ENCODE assay signal across 9 mouse cellular contexts in the genomic region with DNA sequence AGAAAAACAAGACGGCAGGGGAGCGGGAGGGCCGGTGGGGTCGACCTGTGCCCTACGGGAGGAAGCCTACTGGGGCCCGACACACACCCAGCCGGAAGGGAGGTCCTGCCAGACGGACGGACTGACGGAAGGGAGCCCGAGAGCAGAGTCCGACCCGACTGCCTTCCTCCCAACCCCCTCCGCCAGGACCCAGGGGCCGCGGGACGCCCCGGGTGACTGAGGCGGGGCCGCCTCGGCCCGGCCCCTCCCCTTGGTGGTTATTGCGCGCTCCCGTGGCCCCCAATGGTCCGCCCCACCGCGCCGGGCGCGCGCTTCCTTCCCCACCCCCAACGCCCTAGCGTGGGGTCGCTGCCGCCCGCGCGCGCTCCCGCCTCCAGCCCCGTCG. TPM values are rescaled to one million over a fixed set of nuclear protein-coding genes. Genes with fewer than 3 reads are reported as not detected.
A peak's percentile ranks its signal among the peaks of the same experiment; 100 is the strongest.
DNase-seq lines count a peak whose midpoint lies in the region; ATAC-seq and TF ChIP-seq lines count a peak whose summit lies in the region.
"Had no signal": no experiment of that assay in that cellular context is flagged by ENCODE, and none has a peak within 500 bp of the region (broad histone marks: within the 10 kb centered on the region; RNA-seq: fewer than 3 reads in every experiment).

No protein-coding gene starts in this region.

- TF ChIP-seq CTCF in E14TG2a.4 (conservative IDR thresholded peaks at IDR 0.05; ENCODE audit: low read length): no peak
- TF ChIP-seq CTCF in kidney, postnatal 0 days (IDR thresholded peaks at IDR 0.05; ENCODE audit: low read depth): no peak
- TF ChIP-seq CTCF in liver, postnatal 0 days (IDR thresholded peaks at IDR 0.05; ENCODE audit: low read depth): no peak

- peak overlapping the region; percentile 96 for H3K9ac ChIP-seq in heart, embryonic 13.5 days
- peak overlapping the region; percentile 69 for H3K9ac ChIP-seq in kidney, postnatal 0 days (ENCODE audit: low read depth, low read length)
- H3K9ac ChIP-seq in liver, postnatal 0 days (replicated peaks): peak overlapping the region; percentile 82
- H3K9ac ChIP-seq in neural tube, embryonic 15.5 days (replicated peaks): peak overlapping the region; percentile 84

- peaks cover 64% of the 10 kb centered on the region for H3K4me1 ChIP-seq in E14TG2a.4 (replicated peaks; ENCODE audit: low read depth, low read length)
- H3K4me1 ChIP-seq in heart, embryonic 13.5 days: peaks cover 56% of the 10 kb centered on the region
- peaks cover 27% of the 10 kb centered on the region; the same call in 1 of the 2 replicates for H3K4me1 ChIP-seq in kidney, postnatal 0 days (replicated peaks; ENCODE audit: insufficient read depth, low read length)
- peaks cover 47% of the 10 kb centered on the region for H3K4me1 ChIP-seq in liver, postnatal 0 days (ENCODE audit: insufficient read depth)
- H3K4me1 ChIP-seq in neural tube, embryonic 15.5 days: peaks cover 55% of the 10 kb centered on the region

- TF ChIP-seq EP300 in liver, postnatal 0 days (IDR thresholded peaks at IDR 0.05; ENCODE audit: low read depth): no peak

- peak overlapping the region; percentile 87 for H3K4me2 ChIP-seq in heart, embryonic 13.5 days
- peak overlapping the region; percentile 66 for H3K4me2 ChIP-seq in kidney, postnatal 0 days (ENCODE audit: low read length)
- H3K4me2 ChIP-seq in liver, postnatal 0 days (ENCODE audit: low read depth, low read length): peak overlapping the region; percentile 61
- H3K4me2 ChIP-seq in neural tube, embryonic 15.5 days: peak overlapping the region; percentile 88

- no peaks in the 10 kb centered on the region for H3K27me3 ChIP-seq in E14TG2a.4 (ENCODE audit: insufficient read depth, low read length)
- no peaks in the 10 kb centered on the region for H3K27me3 ChIP-seq in heart, embryonic 13.5 days (replicated peaks)
- no peaks in the 10 kb centered on the region for H3K27me3 ChIP-seq in kidney, postnatal 0 days (ENCODE audit: insufficient read depth, low read length)
- H3K27me3 ChIP-seq in liver, postnatal 0 days (ENCODE audit: insufficient read depth, low read length): no peaks in the 10 kb centered on the region
- H3K27me3 ChIP-seq in neural tube, embryonic 15.5 days (replicated peaks): no peaks in the 10 kb centered on the region

- ATAC-seq in erythroblast, adult 5-6 weeks (replicated peaks; ENCODE audit: low FRiP score, poor library complexity, severe bottlenecking): peak; percentile 39
- ATAC-seq in heart, embryonic 13.5 days (ENCODE audit: extremely low read depth, insufficient number of reproducible peaks, low FRiP score, low TSS enrichment): peak; percentile 82
- peak; percentile 81 for ATAC-seq in kidney, postnatal 0 days (replicated peaks; ENCODE audit: low FRiP score, low read depth)
- peak; percentile 76 for ATAC-seq in liver, postnatal 0 days
- peak; percentile 68 for ATAC-seq in neural tube, embryonic 15.5 days (ENCODE audit: low FRiP score)

- H3K4me3 ChIP-seq in E14TG2a.4 (replicated peaks; ENCODE audit: low read length): peak overlapping the region; percentile 89
- H3K4me3 ChIP-seq in heart, embryonic 13.5 days: peak overlapping the region; percentile 80
- peak overlapping the region; percentile 62 for H3K4me3 ChIP-seq in kidney, postnatal 0 days (replicated peaks; ENCODE audit: low read depth, low read length)
- H3K4me3 ChIP-seq in liver, postnatal 0 days (ENCODE audit: low read depth, low read length): peak overlapping the region; percentile 68
- peak overlapping the region; percentile 75 for H3K4me3 ChIP-seq in neural tube, embryonic 15.5 days (replicated peaks)

- peak overlapping the region; percentile 98 for H3K27ac ChIP-seq in heart, embryonic 13.5 days (replicated peaks)
- peak overlapping the region; percentile 93 for H3K27ac ChIP-seq in kidney, postnatal 0 days
- H3K27ac ChIP-seq in liver, postnatal 0 days (ENCODE audit: low read depth): peak overlapping the region; percentile 97
- peak overlapping the region; percentile 99 for H3K27ac ChIP-seq in neural tube, embryonic 15.5 days (replicated peaks)

- WGBS in heart, embryonic 13.5 days: under 1% methylated on average over 20 of the region's 43 CpGs
- WGBS in kidney, postnatal 0 days: 1% methylated on average over 22 of the region's 43 CpGs
- 0% methylated on average over 19 of the region's 43 CpGs for WGBS in liver, postnatal 0 days (ENCODE audit: insufficient replicate concordance)
- WGBS in neural tube, embryonic 15.5 days: 1% methylated on average over 35 of the region's 43 CpGs

- no peaks in the 10 kb centered on the region for H3K9me3 ChIP-seq in E14TG2a.4 (ENCODE audit: low read length)
- H3K9me3 ChIP-seq in heart, embryonic 13.5 days: no peaks in the 10 kb centered on the region
- no peaks in the 10 kb centered on the region for H3K9me3 ChIP-seq in kidney, postnatal 0 days (replicated peaks; ENCODE audit: low read length)
- H3K9me3 ChIP-seq in liver, postnatal 0 days (ENCODE audit: low read length): no peaks in the 10 kb centered on the region
- no peaks in the 10 kb centered on the region for H3K9me3 ChIP-seq in neural tube, embryonic 15.5 days (replicated peaks)

- H3K36me3 ChIP-seq in E14TG2a.4 (ENCODE audit: insufficient read depth, low read length): peaks cover 71% of the 10 kb centered on the region
- H3K36me3 ChIP-seq in heart, embryonic 13.5 days: peaks cover 55% of the 10 kb centered on the region
- H3K36me3 ChIP-seq in kidney, postnatal 0 days (ENCODE audit: insufficient read depth, low read length): peaks cover 7% of the 10 kb centered on the region; the same call in 1 of the 2 replicates
- H3K36me3 ChIP-seq in liver, postnatal 0 days (replicated peaks; ENCODE audit: insufficient read depth, low read length): peaks cover 13% of the 10 kb centered on the region
- H3K36me3 ChIP-seq in neural tube, embryonic 15.5 days: peaks cover 15% of the 10 kb centered on the region; the same call in 1 of the 2 replicates

- DNase-seq in brain, embryonic 18.5 days (ENCODE audit: low read depth, low spot score): peak; percentile 39
- peak; percentile 87 for DNase-seq in kidney, postnatal 0 days (ENCODE audit: low spot score)
- peak; percentile 91 for DNase-seq in liver, postnatal 0 days
- DNase-seq in thymus, postnatal 10 days (ENCODE audit: low spot score in 2 of 2): peak; percentile 82 to 89

RNA-seq across cellular contexts. Expression of a gene that starts 0.4 kb away (rescaled TPM):
- 1.3 and 7.7 TPM in 2 replicates for total RNA-seq in erythroblast, adult 5-6 weeks (2015; ENCODE audit: low replicate concordance)
- 7.6 and 10.0 TPM in 2 replicates for total RNA-seq in erythroblast, adult 5-6 weeks (2017; ENCODE audit: low replicate concordance)
- 48.1 and 52.7 TPM in 2 replicates for polyA plus RNA-seq in heart, embryonic 13.5 days (2015; fragmentation: Nextera tagmentation; extraction: Ambion mirVana)
- 64.4 and 65.4 TPM in 2 replicates for polyA plus RNA-seq in kidney, postnatal 0 days (2015; fragmentation: Nextera tagmentation; extraction: Ambion mirVana)
- polyA plus RNA-seq in liver, postnatal 0 days (2015; fragmentation: Nextera tagmentation; extraction: Ambion mirVana): 32.9 and 33.5 TPM in 2 replicates
- polyA plus RNA-seq in neural tube, embryonic 15.5 days (2015; fragmentation: Nextera tagmentation; extraction: Ambion mirVana): 92.3 and 94.7 TPM in 2 replicates

RNA-seq across cellular contexts. Expression of a gene that starts 12.5 kb away (rescaled TPM):
- 11.1 and 18.0 TPM in 2 replicates for total RNA-seq in erythroblast, adult 5-6 weeks (2015; ENCODE audit: low replicate concordance)
- 4.0 and 7.8 TPM in 2 replicates for total RNA-seq in erythroblast, adult 5-6 weeks (2017; ENCODE audit: low replicate concordance)
- 48.6 and 48.8 TPM in 2 replicates for polyA plus RNA-seq in heart, embryonic 13.5 days (2015; fragmentation: Nextera tagmentation; extraction: Ambion mirVana)
- 74.0 and 75.0 TPM in 2 replicates for polyA plus RNA-seq in kidney, postnatal 0 days (2015; fragmentation: Nextera tagmentation; extraction: Ambion mirVana)
- 31.5 and 32.7 TPM in 2 replicates for polyA plus RNA-seq in liver, postnatal 0 days (2015; fragmentation: Nextera tagmentation; extraction: Ambion mirVana)
- 105 and 109 TPM in 2 replicates for polyA plus RNA-seq in neural tube, embryonic 15.5 days (2015; fragmentation: Nextera tagmentation; extraction: Ambion mirVana)

RNA-seq across cellular contexts. Expression of a gene that starts 12.7 kb away (rescaled TPM):
- total RNA-seq in erythroblast, adult 5-6 weeks (2015; ENCODE audit: low replicate concordance): not detected in 2 replicates
- not detected in 2 replicates for total RNA-seq in erythroblast, adult 5-6 weeks (2017; ENCODE audit: low replicate concordance)
- polyA plus RNA-seq in heart, embryonic 13.5 days (2015; fragmentation: Nextera tagmentation; extraction: Ambion mirVana): 0.12 TPM in 1 of 2 replicates, not detected in the other
- polyA plus RNA-seq in kidney, postnatal 0 days (2015; fragmentation: Nextera tagmentation; extraction: Ambion mirVana): not detected in 2 replicates
- not detected in 2 replicates for polyA plus RNA-seq in liver, postnatal 0 days (2015; fragmentation: Nextera tagmentation; extraction: Ambion mirVana)
- polyA plus RNA-seq in neural tube, embryonic 15.5 days (2015; fragmentation: Nextera tagmentation; extraction: Ambion mirVana): 0.10 and 0.36 TPM in 2 replicates
- total RNA-seq: layer of hippocampus, postnatal 25 days had no signal

RNA-seq across cellular contexts. Expression of a gene that starts 14.7 kb away (rescaled TPM):
- not detected in 2 replicates for total RNA-seq in erythroblast, adult 5-6 weeks (2015; ENCODE audit: low replicate concordance)
- not detected in 2 replicates for total RNA-seq in erythroblast, adult 5-6 weeks (2017; ENCODE audit: low replicate concordance)
- 0.31 TPM in 1 of 2 replicates, not detected in the other for polyA plus RNA-seq in heart, embryonic 13.5 days (2015; fragmentation: Nextera tagmentation; extraction: Ambion mirVana)
- 0.30 and 0.54 TPM in 2 replicates for polyA plus RNA-seq in kidney, postnatal 0 days (2015; fragmentation: Nextera tagmentation; extraction: Ambion mirVana)
- not detected in 2 replicates for polyA plus RNA-seq in liver, postnatal 0 days (2015; fragmentation: Nextera tagmentation; extraction: Ambion mirVana)
- polyA plus RNA-seq in neural tube, embryonic 15.5 days (2015; fragmentation: Nextera tagmentation; extraction: Ambion mirVana): 0.90 TPM in 1 of 2 replicates, not detected in the other
- total RNA-seq: layer of hippocampus, postnatal 25 days had no signal

RNA-seq across cellular contexts. Expression of a gene that starts 14.7 kb away (rescaled TPM):
- total RNA-seq in erythroblast, adult 5-6 weeks (2015; ENCODE audit: low replicate concordance): not detected in 2 replicates
- total RNA-seq in erythroblast, adult 5-6 weeks (2017; ENCODE audit: low replicate concordance): not detected in 2 replicates
- polyA plus RNA-seq in heart, embryonic 13.5 days (2015; fragmentation: Nextera tagmentation; extraction: Ambion mirVana): 4.3 and 4.8 TPM in 2 replicates
- polyA plus RNA-seq in kidney, postnatal 0 days (2015; fragmentation: Nextera tagmentation; extraction: Ambion mirVana): 17.6 and 23.5 TPM in 2 replicates
- polyA plus RNA-seq in liver, postnatal 0 days (2015; fragmentation: Nextera tagmentation; extraction: Ambion mirVana): 0.88 and 0.99 TPM in 2 replicates
- 22.9 and 28.6 TPM in 2 replicates for polyA plus RNA-seq in neural tube, embryonic 15.5 days (2015; fragmentation: Nextera tagmentation; extraction: Ambion mirVana)

Comparison
In these comparisons a context has a peak if more than half of its experiments do, and no peak if none do; other contexts are left out.
1. Peak in every context shown above with its lines: DNase-seq, ATAC-seq, H3K4me3 ChIP-seq and H3K27ac ChIP-seq.
2. DNase-seq: peak in every context shown above with its lines; median percentile 91 in liver, postnatal 0 days; 87 in kidney, postnatal 0 days; 86 in thymus, postnatal 10 days; 39 in brain, embryonic 18.5 days.